Mouse (Mus musculus) midbrain, postnatal 0 days (tissue): ENCODE measurements at regions not wholly inside any gene's neighbourhood (a gene's known extent, or its start where the extent isn't known, plus 50 kb on each side); places are given as distances from the start of the nearest gene placed in this dataset.

Experiments used
- ATAC-seq: fragments of 200-750 bp; cut with Nextera tagmentation; 2 replicates; pipeline ENCODE4 v1.8.0; 2017; ENCODE audit warnings: moderate number of reproducible peaks, mild to moderate bottlenecking, moderate TSS enrichment, moderate library complexity; ENCODE audit not compliant: low FRiP score
- DNase-seq: peaks from one replicate; pipeline ENCODE4 v3.0.0-alpha.2; 2015; ENCODE audit warnings: low spot score
- H3K27ac ChIP-seq: fragments of 300-500 bp; sonication (generic); 2 replicates; pipeline ENCODE4 v1.5.1; 2014; ENCODE audit warnings: low read depth, mild to moderate bottlenecking, low read length, mixed read lengths
- H3K27me3 ChIP-seq: fragments of 300-500 bp; sonication (generic); 2 replicates; pipeline ENCODE4 v1.6.1; 2014; ENCODE audit warnings: low read length, control low read depth, mixed read lengths; ENCODE audit not compliant: insufficient read depth
- H3K36me3 ChIP-seq: fragments of 300-500 bp; sonication (generic); 2 replicates; pipeline ENCODE4 v1.6.1; 2014; ENCODE audit warnings: low read length, control low read depth, mixed read lengths; ENCODE audit not compliant: insufficient read depth
- H3K4me1 ChIP-seq: fragments of 300-500 bp; sonication (generic); 2 replicates; pipeline ENCODE4 v1.6.1; 2014; ENCODE audit warnings: mild to moderate bottlenecking, control low read depth, antibody characterized with exemption, low read length, mixed read lengths; ENCODE audit not compliant: insufficient read depth
- H3K4me2 ChIP-seq: fragments of 300-500 bp; sonication (generic); 2 replicates; pipeline ENCODE4 v1.6.1; 2014; ENCODE audit warnings: low read depth, mild to moderate bottlenecking, low read length, mixed read lengths; ENCODE audit not compliant: poor library complexity, severe bottlenecking
- H3K4me3 ChIP-seq: fragments of 300-500 bp; sonication (generic); 2 replicates; pipeline ENCODE4 v1.5.1; 2014; ENCODE audit warnings: low read depth, mild to moderate bottlenecking, low read length, moderate library complexity
- H3K9ac ChIP-seq: fragments of 300-500 bp; sonication (generic); replicated peaks from 2 replicates; pipeline ENCODE4 v1.6.1; 2014; ENCODE audit warnings: mild to moderate bottlenecking, low read length, moderate library complexity, mixed read lengths; ENCODE audit not compliant: poor library complexity, severe bottlenecking
- H3K9me3 ChIP-seq: fragments of 300-500 bp; sonication (generic); 2 replicates; pipeline ENCODE4 v1.6.1; 2016; ENCODE audit warnings: low read length, control low read depth
- CTCF ChIP-seq: IDR thresholded peaks from 2 replicates; pipeline ENCODE4 v1.5.1; 2016; ENCODE audit warnings: antibody characterized with exemption, mild to moderate bottlenecking
- WGBS: fragments of 180-500 bp; shearing (Covaris S2); extraction: QIAGEN DNeasy Blood & Tissue Kit; methylation state at CpG from one replicate; pipeline ENCODE4 v1.1.7; 2014; 5-methylcytosine and 5-hydroxymethylcytosine counted together

- no peak for TF ChIP-seq CTCF
- H3K27ac ChIP-seq = no peak overlapping the region
- no peaks in the 10 kb centered on the region for H3K9me3 ChIP-seq
- H3K4me1 ChIP-seq = no peaks in the 10 kb centered on the region
- no peak overlapping the region for H3K9ac ChIP-seq
- no peak overlapping the region for H3K4me2 ChIP-seq
- H3K36me3 ChIP-seq = no peaks in the 10 kb centered on the region
- DNase-seq (no peak), ATAC-seq (no peak)
- H3K27me3 ChIP-seq = no peaks in the 10 kb centered on the region
- WGBS = 78% methylated on average over 1 of the region's 1 CpGs
- H3K4me3 ChIP-seq = no peak overlapping the region
These were observed 132.1 kb downstream of the Wscd1 start for GRCm38 (mm10) chr11:71881841-71882240.

DNA sequence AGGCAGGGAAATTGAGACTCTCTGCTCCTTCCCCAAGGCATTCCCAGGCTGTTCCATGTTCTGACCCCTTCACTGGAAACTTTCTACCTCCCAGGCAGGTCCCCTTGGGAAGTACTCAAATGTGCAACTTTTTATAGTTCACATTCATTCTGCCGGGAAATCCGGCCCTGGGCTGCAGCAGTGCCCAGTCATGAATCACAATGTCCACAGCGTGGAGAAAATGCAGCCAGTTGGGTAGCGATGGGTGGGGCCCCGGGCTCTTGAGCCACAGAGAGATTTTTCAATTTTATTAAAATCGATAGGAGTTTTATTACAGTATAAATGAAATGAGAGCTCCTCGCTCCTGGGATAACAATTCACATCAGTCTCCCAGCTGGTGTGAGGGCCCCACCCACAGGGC lies 121.6 kb downstream of the Wscd1 start:
- H3K4me1 ChIP-seq = no peaks in the 10 kb centered on the region
- no peak overlapping the region for H3K4me2 ChIP-seq
- no peak for ATAC-seq
- no peak overlapping the region for H3K27ac ChIP-seq
- no peaks in the 10 kb centered on the region for H3K36me3 ChIP-seq
- 78% methylated on average over 7 of the region's 7 CpGs for WGBS
- no peak overlapping the region for H3K4me3 ChIP-seq
- no peak for TF ChIP-seq CTCF
- H3K27me3 ChIP-seq = no peaks in the 10 kb centered on the region
- no peak for DNase-seq
- H3K9ac ChIP-seq = no peak overlapping the region
- H3K9me3 ChIP-seq = no peaks in the 10 kb centered on the region

DNA sequence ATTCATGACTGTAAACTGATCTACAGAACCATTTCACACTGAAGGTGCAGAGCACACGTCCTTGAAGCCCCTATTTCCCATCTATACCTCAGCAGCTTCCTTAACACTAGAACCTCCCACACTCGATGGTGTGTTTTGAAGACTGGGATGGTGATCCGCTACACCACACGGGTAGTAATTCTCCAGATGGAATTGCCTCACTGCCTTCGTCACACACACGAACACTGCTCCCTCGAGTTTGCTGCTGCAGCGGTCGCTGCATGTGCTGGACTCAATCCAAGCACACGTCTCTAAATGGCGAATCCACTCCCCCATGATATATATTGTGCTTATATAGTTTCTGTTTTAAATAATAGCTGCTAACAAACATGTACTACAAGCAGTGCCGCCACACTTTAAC lies 117.0 kb downstream of the Wscd1 start:
- Histone ChIP-seq H3K9me3 (no peaks in the 10 kb centered on the region), H3K4me1 (no peaks in the 10 kb centered on the region), H3K36me3 (no peaks in the 10 kb centered on the region), H3K4me3 (no peak overlapping the region), H3K27me3 (no peaks in the 10 kb centered on the region), H3K4me2 (no peak overlapping the region), H3K9ac (no peak overlapping the region), H3K27ac (no peak overlapping the region)
- DNase-seq = no peak
- no peak for ATAC-seq
- WGBS = 81% methylated on average over 12 of the region's 12 CpGs
- no peak for TF ChIP-seq CTCF

- H3K9ac ChIP-seq = no peak overlapping the region
- no peaks in the 10 kb centered on the region for H3K9me3 ChIP-seq
- H3K27ac ChIP-seq = no peak overlapping the region
- H3K4me2 ChIP-seq = no peak overlapping the region
- no peak overlapping the region for H3K4me3 ChIP-seq
- TF ChIP-seq CTCF = no peak
- no peak for DNase-seq
- H3K27me3 ChIP-seq = no peaks in the 10 kb centered on the region
- 85% methylated on average over 8 of the region's 8 CpGs for WGBS
- no peak for ATAC-seq
- H3K4me1 ChIP-seq = no peaks in the 10 kb centered on the region
- no peaks in the 10 kb centered on the region for H3K36me3 ChIP-seq
These were observed 108.2 kb downstream of the Wscd1 start for GRCm38 (mm10) chr11:71857926-71858325.

DNA sequence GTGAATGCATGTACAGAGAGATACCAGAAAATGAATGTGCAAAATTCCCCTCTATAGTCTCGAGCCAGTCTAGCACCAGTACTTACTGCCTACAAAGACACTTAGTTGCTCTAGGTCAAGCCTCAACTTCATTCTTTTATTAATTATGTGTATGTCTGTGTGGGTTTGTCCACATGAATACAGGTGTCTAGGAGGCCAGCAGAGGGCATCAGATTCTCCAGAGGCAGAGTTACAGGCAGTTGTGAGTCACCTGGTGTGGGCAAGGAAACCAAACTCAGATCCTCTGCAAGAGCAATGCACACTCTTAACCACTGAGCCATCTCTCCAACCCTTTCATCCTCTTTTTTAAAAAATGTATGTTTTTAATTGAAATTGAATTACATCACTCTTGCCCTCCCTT lies 105.8 kb downstream of the Wscd1 start:
- DNase-seq = no peak
- no peaks in the 10 kb centered on the region for H3K27me3 ChIP-seq
- no peak overlapping the region for H3K9ac ChIP-seq
- H3K36me3 ChIP-seq = no peaks in the 10 kb centered on the region
- no peak for ATAC-seq
- no peak overlapping the region for H3K27ac ChIP-seq
- no peaks in the 10 kb centered on the region for H3K9me3 ChIP-seq
- H3K4me1 ChIP-seq = no peaks in the 10 kb centered on the region
- no peak overlapping the region for H3K4me3 ChIP-seq
- H3K4me2 ChIP-seq = no peak overlapping the region
- WGBS = 87% methylated on average over 1 of the region's 1 CpGs
- TF ChIP-seq CTCF = no peak

DNA sequence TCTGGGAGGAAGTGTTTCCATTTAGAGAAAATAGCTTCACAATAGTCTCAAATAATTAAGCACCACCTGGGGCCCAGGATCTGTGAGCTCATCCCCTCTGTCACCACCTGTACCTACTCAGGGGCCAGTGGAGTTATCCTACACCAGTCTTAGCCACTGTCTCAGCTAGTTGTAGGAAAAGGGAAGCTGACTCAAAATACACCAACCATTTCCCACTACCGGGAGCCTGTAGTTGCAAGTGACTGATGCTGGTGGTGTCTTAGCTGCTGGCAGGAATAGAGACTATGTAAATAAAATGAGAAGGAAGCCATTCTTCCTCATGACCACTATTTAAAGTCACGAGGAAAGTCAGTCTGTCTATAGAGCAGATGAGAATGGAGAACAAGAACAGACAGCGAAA lies 105.3 kb downstream of the Wscd1 start:
- 91% methylated on average over 3 of the region's 3 CpGs for WGBS
- no peaks in the 10 kb centered on the region for H3K9me3 ChIP-seq
- H3K27me3 ChIP-seq = no peaks in the 10 kb centered on the region
- no peak overlapping the region for H3K4me2 ChIP-seq
- no peak for ATAC-seq
- DNase-seq = no peak
- no peaks in the 10 kb centered on the region for H3K36me3 ChIP-seq
- no peak overlapping the region for H3K27ac ChIP-seq
- no peak for TF ChIP-seq CTCF
- H3K9ac ChIP-seq = no peak overlapping the region
- H3K4me1 ChIP-seq = no peaks in the 10 kb centered on the region
- no peak overlapping the region for H3K4me3 ChIP-seq
